Mouse (Mus musculus) central nervous system, embryonic 18 days (tissue): ENCODE data around the gene Nfat5. TPM values are rescaled to one million over a fixed set of nuclear protein-coding genes. Genes with fewer than 3 reads are reported as not detected.

Source experiments
- polyA plus RNA-seq: library from polyadenylated mRNA; depleted of rRNA; stranded (reverse); fragments of >200 nt; gene quantifications from 2 replicates; pipeline ENCODE4 v1.2.3, GENCODE M21; 2012; rRNA removed

Gene Nfat5
- polyA plus RNA-seq = 28.1 and 30.4 TPM in 2 replicates

GRCm38 (mm10) chr8:107292928-107293601 is at the start of gene Nfat5:
Gene Nfat5 (plus strand): TSS chr8:107293470.

GRCm38 (mm10) chr8:107403038-107403781 is 109.9 kb downstream of the Nfat5 start, which contains the start of gene Nqo1:
Gene Nqo1 (minus strand): TSS chr8:107403206.

GRCm38 (mm10) chr8:107424597-107425229 is 131.4 kb downstream of the Nfat5 start, which contains the start of gene Nob1:
Gene Nob1 (minus strand): TSS chr8:107425051.

Other genes starting within 250 kb of the Nfat5 start
- gene Pdf, start 244.9 kb upstream of the Nfat5 start, polyA plus RNA-seq = 26.0 and 27.5 TPM in 2 replicates
- 44.9 and 47.7 TPM in 2 replicates for gene Cog8, start 236.8 kb upstream of the Nfat5 start, polyA plus RNA-seq
- gene Nip7, start 236.6 kb upstream of the Nfat5 start, polyA plus RNA-seq = 69.9 and 80.6 TPM in 2 replicates
- not detected in 2 replicates for gene Tmed6, start 227.8 kb upstream of the Nfat5 start, polyA plus RNA-seq
- 39.5 and 42.7 TPM in 2 replicates for gene Terf2, start 196.9 kb upstream of the Nfat5 start, polyA plus RNA-seq
- 96.2 and 104 TPM in 2 replicates for gene Cyb5b, start 142.8 kb upstream of the Nfat5 start, polyA plus RNA-seq
- 3.9 TPM in 2 replicates for gene Nqo1, start 109.7 kb downstream of the Nfat5 start, polyA plus RNA-seq
- gene Nob1, start 131.6 kb downstream of the Nfat5 start, polyA plus RNA-seq = 93.4 and 95.9 TPM in 2 replicates
- 24.3 and 27.7 TPM in 2 replicates for gene Wwp2, start 142.9 kb downstream of the Nfat5 start, polyA plus RNA-seq